Mouse (Mus musculus): ENCODE results near the gene Dscaml1. TPM values are rescaled to one million over a fixed set of nuclear protein-coding genes. Genes with fewer than 3 reads are reported as not detected.

The Dscaml1 gene
- polyA plus RNA-seq, 1 experiment from 2014 or later, result 24.3 TPM

GRCm38 (mm10) chr9:45651078-45651809 is 224.8 kb downstream of the Dscaml1 start:
- 23% methylated on average over 13 of the region's 13 CpGs for WGBS
- Histone ChIP-seq H3K4me2 (ENCODE audit: low read depth, low read length) (peak overlapping the region; percentile 26; the same call in 1 of the 2 replicates), H3K9me3 (ENCODE audit: control insufficient read depth, low read length) (no peaks in the 10 kb centered on the region), H3K27ac (ENCODE audit: low read depth, low read length) (peak overlapping the region; percentile 85), H3K4me3 (ENCODE audit: low read depth, low read length) (no peak overlapping the region), H3K4me1 (ENCODE audit: control insufficient read depth, insufficient read depth, low read length) (peaks cover 12% of the 10 kb centered on the region), H3K9ac (replicated peaks; ENCODE audit: low read depth, low read length) (0 out of 2 replicates have a peak overlapping the region, but pooled peaks have one; percentile 25), H3K36me3 (ENCODE audit: control insufficient read depth, insufficient read depth, low read length) (no peaks in the 10 kb centered on the region), H3K27me3 (ENCODE audit: control insufficient read depth, insufficient read depth, low read length) (no peaks in the 10 kb centered on the region)
- peak; percentile 73 for ATAC-seq (ENCODE audit: low read depth)

GRCm38 (mm10) chr9:45651810-45652177 is 225.4 kb downstream of the Dscaml1 start:
- H3K27me3 ChIP-seq (ENCODE audit: control insufficient read depth, insufficient read depth, low read length), result no peaks in the 10 kb centered on the region
- H3K4me2 ChIP-seq (ENCODE audit: low read depth, low read length), result no peak overlapping the region; the same call in 1 of the 2 replicates
- 37% methylated on average over 3 of the region's 3 CpGs for WGBS
- peaks cover 13% of the 10 kb centered on the region for H3K4me1 ChIP-seq (ENCODE audit: control insufficient read depth, insufficient read depth, low read length)
- no peak overlapping the region for H3K4me3 ChIP-seq (ENCODE audit: low read depth, low read length)
- H3K27ac ChIP-seq (ENCODE audit: low read depth, low read length), result peak overlapping the region; percentile 76
- no peak; the same call in 1 of the 2 replicates for ATAC-seq (ENCODE audit: low read depth)
- no peaks in the 10 kb centered on the region for H3K36me3 ChIP-seq (ENCODE audit: control insufficient read depth, insufficient read depth, low read length)
- H3K9me3 ChIP-seq (ENCODE audit: control insufficient read depth, low read length), result no peaks in the 10 kb centered on the region
- H3K9ac ChIP-seq (replicated peaks; ENCODE audit: low read depth, low read length), result no peak overlapping the region

- 6% methylated on average over 8 of the region's 9 CpGs for WGBS
- Histone ChIP-seq H3K9me3 (ENCODE audit: control insufficient read depth, low read length) (no peaks in the 10 kb centered on the region), H3K27me3 (ENCODE audit: control insufficient read depth, insufficient read depth, low read length) (no peaks in the 10 kb centered on the region), H3K4me1 (ENCODE audit: control insufficient read depth, insufficient read depth, low read length) (peaks cover 18% of the 10 kb centered on the region), H3K9ac (replicated peaks; ENCODE audit: low read depth, low read length) (0 out of 2 replicates have a peak overlapping the region, but pooled peaks have one; percentile 5), H3K27ac (ENCODE audit: low read depth, low read length) (peak overlapping the region; percentile 85), H3K4me3 (ENCODE audit: low read depth, low read length) (no peak overlapping the region), H3K36me3 (ENCODE audit: control insufficient read depth, insufficient read depth, low read length) (no peaks in the 10 kb centered on the region), H3K4me2 (ENCODE audit: low read depth, low read length) (no peak overlapping the region)
- peak; percentile 84 for ATAC-seq (ENCODE audit: low read depth)
These were observed 231.0 kb downstream of the Dscaml1 start for GRCm38 (mm10) chr9:45657172-45658062.

GRCm38 (mm10) chr9:45660191-45660590 is 233.8 kb downstream of the Dscaml1 start:
- no peak for ATAC-seq (ENCODE audit: low read depth)
- WGBS, result 67% methylated on average over 3 of the region's 3 CpGs

GRCm38 (mm10) chr9:45662471-45662870 is 236.0 kb downstream of the Dscaml1 start:
- no peak overlapping the region for H3K4me2 ChIP-seq (ENCODE audit: low read depth, low read length)
- 74% methylated on average over 5 of the region's 5 CpGs for WGBS
- peak overlapping the region; percentile 86; the same call in 1 of the 2 replicates for H3K27ac ChIP-seq (ENCODE audit: low read depth, low read length)
- H3K36me3 ChIP-seq (ENCODE audit: control insufficient read depth, insufficient read depth, low read length), result no peaks in the 10 kb centered on the region
- no peak overlapping the region for H3K4me3 ChIP-seq (ENCODE audit: low read depth, low read length)
- H3K9ac ChIP-seq (replicated peaks; ENCODE audit: low read depth, low read length), result no peak overlapping the region
- no peaks in the 10 kb centered on the region for H3K27me3 ChIP-seq (ENCODE audit: control insufficient read depth, insufficient read depth, low read length)
- H3K9me3 ChIP-seq (ENCODE audit: control insufficient read depth, low read length), result no peaks in the 10 kb centered on the region
- H3K4me1 ChIP-seq (ENCODE audit: control insufficient read depth, insufficient read depth, low read length), result peaks cover 46% of the 10 kb centered on the region
- ATAC-seq (ENCODE audit: low read depth), result no peak

More at GRCm38 (mm10) chr9:45660191-45660590, 233.8 kb downstream of the Dscaml1 start:
- Histone ChIP-seq H3K4me1 (ENCODE audit: control insufficient read depth, insufficient read depth, low read length) (peaks cover 45% of the 10 kb centered on the region), H3K4me2 (ENCODE audit: low read depth, low read length) (no peak overlapping the region), H3K9me3 (ENCODE audit: control insufficient read depth, low read length) (no peaks in the 10 kb centered on the region), H3K9ac (replicated peaks; ENCODE audit: low read depth, low read length) (no peak overlapping the region), H3K4me3 (ENCODE audit: low read depth, low read length) (no peak overlapping the region), H3K27me3 (ENCODE audit: control insufficient read depth, insufficient read depth, low read length) (no peaks in the 10 kb centered on the region), H3K36me3 (ENCODE audit: control insufficient read depth, insufficient read depth, low read length) (no peaks in the 10 kb centered on the region), H3K27ac (ENCODE audit: low read depth, low read length) (no peak overlapping the region)

GRCm38 (mm10) chr9:45663386-45664315 is 237.2 kb downstream of the Dscaml1 start:
- WGBS, result 27% methylated on average over 16 of the region's 16 CpGs
- peak overlapping the region; percentile 86 for H3K27ac ChIP-seq (ENCODE audit: low read depth, low read length)
- peaks cover 40% of the 10 kb centered on the region for H3K4me1 ChIP-seq (ENCODE audit: control insufficient read depth, insufficient read depth, low read length)
- peak; percentile 59 for ATAC-seq (ENCODE audit: low read depth)
- H3K4me3 ChIP-seq (ENCODE audit: low read depth, low read length), result no peak overlapping the region
- no peaks in the 10 kb centered on the region for H3K27me3 ChIP-seq (ENCODE audit: control insufficient read depth, insufficient read depth, low read length)
- no peaks in the 10 kb centered on the region for H3K9me3 ChIP-seq (ENCODE audit: control insufficient read depth, low read length)
- no peak overlapping the region; the same call in 1 of the 2 replicates for H3K9ac ChIP-seq (replicated peaks; ENCODE audit: low read depth, low read length)
- no peak overlapping the region for H3K4me2 ChIP-seq (ENCODE audit: low read depth, low read length)
- H3K36me3 ChIP-seq (ENCODE audit: control insufficient read depth, insufficient read depth, low read length), result no peaks in the 10 kb centered on the region

GRCm38 (mm10) chr9:45664326-45664725 is 237.9 kb downstream of the Dscaml1 start:
- Histone ChIP-seq H3K9me3 (ENCODE audit: control insufficient read depth, low read length) (no peaks in the 10 kb centered on the region), H3K9ac (replicated peaks; ENCODE audit: low read depth, low read length) (no peak overlapping the region), H3K27me3 (ENCODE audit: control insufficient read depth, insufficient read depth, low read length) (no peaks in the 10 kb centered on the region), H3K4me1 (ENCODE audit: control insufficient read depth, insufficient read depth, low read length) (peaks cover 40% of the 10 kb centered on the region), H3K27ac (ENCODE audit: low read depth, low read length) (peak overlapping the region; percentile 86), H3K36me3 (ENCODE audit: control insufficient read depth, insufficient read depth, low read length) (no peaks in the 10 kb centered on the region), H3K4me2 (ENCODE audit: low read depth, low read length) (no peak overlapping the region), H3K4me3 (ENCODE audit: low read depth, low read length) (no peak overlapping the region)
- WGBS, result 59% methylated on average over 6 of the region's 6 CpGs
- no peak for ATAC-seq (ENCODE audit: low read depth)

- Histone ChIP-seq H3K9me3 (ENCODE audit: control insufficient read depth, low read length) (no peaks in the 10 kb centered on the region), H3K4me3 (ENCODE audit: low read depth, low read length) (no peak overlapping the region), H3K27me3 (ENCODE audit: control insufficient read depth, insufficient read depth, low read length) (no peaks in the 10 kb centered on the region), H3K4me1 (ENCODE audit: control insufficient read depth, insufficient read depth, low read length) (peaks cover 40% of the 10 kb centered on the region), H3K27ac (ENCODE audit: low read depth, low read length) (peak overlapping the region; percentile 86), H3K9ac (replicated peaks; ENCODE audit: low read depth, low read length) (no peak overlapping the region), H3K4me2 (ENCODE audit: low read depth, low read length) (no peak overlapping the region), H3K36me3 (ENCODE audit: control insufficient read depth, insufficient read depth, low read length) (no peaks in the 10 kb centered on the region)
- peak; percentile 80 for ATAC-seq (ENCODE audit: low read depth)
- 12% methylated on average over 15 of the region's 15 CpGs for WGBS
These were observed 238.5 kb downstream of the Dscaml1 start for GRCm38 (mm10) chr9:45664871-45665394.
